Mouse (Mus musculus): ENCODE results near the gene Tnnc1. TPM values are rescaled to one million over a fixed set of nuclear protein-coding genes. Genes with fewer than 3 reads are reported as not detected.

Gene Tnnc1
- 0.40 and 0.80 TPM in 2 replicates for polyA plus RNA-seq (2014; fragmentation: Nextera tagmentation; extraction: Ambion mirVana)

DNA sequence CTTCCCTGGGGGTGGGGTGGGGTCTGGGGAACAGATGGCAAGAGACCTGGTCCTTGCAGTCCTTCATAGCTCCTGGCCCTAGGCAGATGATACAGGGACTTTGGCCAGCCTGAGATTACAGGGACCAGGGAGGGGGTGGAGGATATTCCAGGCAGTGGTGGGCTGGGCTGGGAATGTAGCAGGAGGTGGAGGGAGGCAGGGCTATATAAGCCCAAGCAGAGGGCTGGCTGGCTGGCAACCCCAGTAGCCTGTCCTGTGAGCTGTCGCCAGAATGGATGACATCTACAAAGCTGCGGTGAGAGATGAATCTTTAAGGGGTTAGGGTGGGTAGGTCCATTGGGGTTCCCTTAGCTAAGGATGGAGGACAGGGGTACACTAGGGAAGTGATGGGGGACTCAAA lies at the start of gene Tnnc1:
Gene Tnnc1 (plus strand): TSS at position 229 of the 400 bp plus-strand sequence.
- Histone ChIP-seq H3K4me2 (peak within 1 kb of the TSS; percentile 98), H3K4me1 (ENCODE audit: control insufficient read depth, insufficient read depth, low read length) (peaks cover 9% of the 10 kb centered on the region), H3K36me3 (ENCODE audit: control insufficient read depth, insufficient read depth, low read length) (peaks cover 11% of the 10 kb centered on the region), H3K27ac (ENCODE audit: low read depth, low read length) (no peak within 1 kb of the TSS), H3K9ac (ENCODE audit: low read length) (peak within 1 kb of the TSS; percentile 97; the same call in 1 of the 2 replicates), H3K4me3 (ENCODE audit: low read depth, low read length) (peak within 1 kb of the TSS; percentile 83), H3K9me3 (ENCODE audit: control insufficient read depth, low read length) (no peaks in the 10 kb centered on the region), H3K27me3 (ENCODE audit: control insufficient read depth, insufficient read depth, low read length) (no peaks in the 10 kb centered on the region)
- ATAC-seq (ENCODE audit: low FRiP score) (no peak), DNase-seq (ENCODE audit: low spot score, missing footprints) (no peak)
- WGBS = 84% methylated on average over 2 of the region's 2 CpGs

DNA sequence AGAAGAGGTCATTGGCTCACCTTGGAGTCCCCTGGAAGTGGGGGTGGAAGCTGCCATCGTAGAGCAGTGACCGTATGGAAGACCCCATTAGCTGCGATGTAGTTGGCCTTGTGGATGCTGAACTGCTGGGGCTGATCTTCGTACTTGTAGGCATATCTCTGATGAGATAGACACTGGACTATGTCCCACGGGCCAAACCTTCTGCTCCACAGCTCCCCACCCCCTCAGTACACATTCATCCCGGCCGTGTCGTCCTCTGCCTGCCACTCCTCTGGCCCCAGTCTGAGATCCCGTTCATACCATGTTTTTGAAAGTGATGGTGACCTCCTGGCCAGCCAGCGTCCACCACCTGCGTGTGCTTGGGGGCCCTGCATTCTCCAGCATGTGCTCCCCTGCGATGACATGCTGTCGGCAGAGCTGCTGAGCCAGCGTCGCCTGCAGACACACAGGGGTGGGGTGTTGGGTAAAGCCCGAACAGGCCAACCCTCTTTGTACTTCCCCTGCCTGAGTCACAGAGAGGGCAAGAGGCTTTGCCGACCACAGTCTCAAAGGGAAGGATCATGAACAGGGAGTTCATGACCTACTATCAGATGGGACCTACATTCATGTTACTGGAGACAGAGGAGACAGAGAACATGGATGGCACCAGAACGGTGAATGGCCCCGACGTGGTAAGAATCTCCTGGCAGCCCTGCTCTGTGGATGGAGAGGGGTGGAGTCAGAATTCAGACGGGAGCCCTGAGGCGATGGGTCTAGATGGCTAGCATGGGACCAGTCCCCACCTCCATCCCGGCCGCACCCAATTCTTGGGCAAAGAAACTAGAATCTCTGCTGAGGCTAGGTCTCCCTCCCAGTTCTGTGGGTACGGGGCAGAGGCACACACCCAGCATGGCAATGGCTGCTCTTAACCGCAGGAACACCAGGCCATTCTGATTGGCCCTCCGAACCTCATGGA lies 47.6 kb upstream of the Tnnc1 start:
- Histone ChIP-seq H3K27me3 (ENCODE audit: control insufficient read depth, insufficient read depth, low read length) (no peaks in the 10 kb centered on the region), H3K9ac (ENCODE audit: low read length) (no peak overlapping the region), H3K36me3 (ENCODE audit: control insufficient read depth, insufficient read depth, low read length) (no peaks in the 10 kb centered on the region), H3K4me3 (ENCODE audit: low read depth, low read length) (no peak overlapping the region), H3K9me3 (ENCODE audit: control insufficient read depth, low read length) (no peaks in the 10 kb centered on the region), H3K27ac (ENCODE audit: low read depth, low read length) (no peak overlapping the region), H3K4me2 (no peak overlapping the region), H3K4me1 (ENCODE audit: control insufficient read depth, insufficient read depth, low read length) (no peaks in the 10 kb centered on the region; the same call in 1 of the 2 replicates)
- DNase-seq (ENCODE audit: low spot score, missing footprints) = no peak
- 84% methylated on average over 27 of the region's 27 CpGs for WGBS
- ATAC-seq (ENCODE audit: low FRiP score) = no peak

GRCm38 (mm10) chr14:31161191-31161590 lies 46.9 kb upstream of the Tnnc1 start:
- WGBS = 92% methylated on average over 7 of the region's 7 CpGs
- ATAC-seq (ENCODE audit: low FRiP score) = no peak
- H3K4me3 ChIP-seq (ENCODE audit: low read depth, low read length) = no peak overlapping the region
- no peaks in the 10 kb centered on the region for H3K9me3 ChIP-seq (ENCODE audit: control insufficient read depth, low read length)
- no peak overlapping the region for H3K27ac ChIP-seq (ENCODE audit: low read depth, low read length)
- H3K36me3 ChIP-seq (ENCODE audit: control insufficient read depth, insufficient read depth, low read length) = no peaks in the 10 kb centered on the region
- no peaks in the 10 kb centered on the region for H3K27me3 ChIP-seq (ENCODE audit: control insufficient read depth, insufficient read depth, low read length)
- no peaks in the 10 kb centered on the region; the same call in 1 of the 2 replicates for H3K4me1 ChIP-seq (ENCODE audit: control insufficient read depth, insufficient read depth, low read length)
- no peak for DNase-seq (ENCODE audit: low spot score, missing footprints)
- H3K4me2 ChIP-seq = no peak overlapping the region
- no peak overlapping the region for H3K9ac ChIP-seq (ENCODE audit: low read length)

GRCm38 (mm10) chr14:31161638-31162037 lies 46.5 kb upstream of the Tnnc1 start:
- 64% methylated on average over 10 of the region's 10 CpGs for WGBS

GRCm38 (mm10) chr14:31164067-31164466 lies 44.0 kb upstream of the Tnnc1 start:
- H3K9me3 ChIP-seq (ENCODE audit: control insufficient read depth, low read length) = no peaks in the 10 kb centered on the region
- no peak overlapping the region for H3K9ac ChIP-seq (ENCODE audit: low read length)
- H3K4me3 ChIP-seq (ENCODE audit: low read depth, low read length) = no peak overlapping the region
- H3K4me1 ChIP-seq (ENCODE audit: control insufficient read depth, insufficient read depth, low read length) = no peaks in the 10 kb centered on the region; the same call in 1 of the 2 replicates
- no peak for ATAC-seq (ENCODE audit: low FRiP score)
- H3K36me3 ChIP-seq (ENCODE audit: control insufficient read depth, insufficient read depth, low read length) = no peaks in the 10 kb centered on the region
- WGBS = 87% methylated on average over 8 of the region's 8 CpGs
- H3K27ac ChIP-seq (ENCODE audit: low read depth, low read length) = no peak overlapping the region
- DNase-seq (ENCODE audit: low spot score, missing footprints) = no peak
- no peaks in the 10 kb centered on the region for H3K27me3 ChIP-seq (ENCODE audit: control insufficient read depth, insufficient read depth, low read length)
- no peak overlapping the region for H3K4me2 ChIP-seq

More at GRCm38 (mm10) chr14:31161638-31162037, 46.5 kb upstream of the Tnnc1 start:
- Histone ChIP-seq H3K4me3 (ENCODE audit: low read depth, low read length) (no peak overlapping the region), H3K9me3 (ENCODE audit: control insufficient read depth, low read length) (no peaks in the 10 kb centered on the region), H3K4me1 (ENCODE audit: control insufficient read depth, insufficient read depth, low read length) (no peaks in the 10 kb centered on the region; the same call in 1 of the 2 replicates), H3K9ac (ENCODE audit: low read length) (no peak overlapping the region), H3K27ac (ENCODE audit: low read depth, low read length) (no peak overlapping the region), H3K36me3 (ENCODE audit: control insufficient read depth, insufficient read depth, low read length) (no peaks in the 10 kb centered on the region), H3K27me3 (ENCODE audit: control insufficient read depth, insufficient read depth, low read length) (no peaks in the 10 kb centered on the region), H3K4me2 (no peak overlapping the region)
- ATAC-seq (ENCODE audit: low FRiP score) (no peak), DNase-seq (ENCODE audit: low spot score, missing footprints) (no peak)

- Histone ChIP-seq H3K9me3 (ENCODE audit: control insufficient read depth, low read length) (no peaks in the 10 kb centered on the region), H3K4me2 (no peak overlapping the region), H3K9ac (ENCODE audit: low read length) (no peak overlapping the region), H3K4me1 (ENCODE audit: control insufficient read depth, insufficient read depth, low read length) (no peaks in the 10 kb centered on the region; the same call in 1 of the 2 replicates), H3K36me3 (ENCODE audit: control insufficient read depth, insufficient read depth, low read length) (no peaks in the 10 kb centered on the region), H3K27me3 (ENCODE audit: control insufficient read depth, insufficient read depth, low read length) (no peaks in the 10 kb centered on the region), H3K27ac (ENCODE audit: low read depth, low read length) (no peak overlapping the region), H3K4me3 (ENCODE audit: low read depth, low read length) (no peak overlapping the region)
- 67% methylated on average over 2 of the region's 2 CpGs for WGBS
- ATAC-seq (ENCODE audit: low FRiP score) (no peak), DNase-seq (ENCODE audit: low spot score, missing footprints) (no peak)
Observed at GRCm38 (mm10) chr14:31165010-31165409, 43.1 kb upstream of the Tnnc1 start.

- Histone ChIP-seq H3K9me3 (ENCODE audit: control insufficient read depth, low read length) (no peaks in the 10 kb centered on the region), H3K9ac (ENCODE audit: low read length) (no peak overlapping the region), H3K4me1 (ENCODE audit: control insufficient read depth, insufficient read depth, low read length) (no peaks in the 10 kb centered on the region; the same call in 1 of the 2 replicates), H3K27ac (ENCODE audit: low read depth, low read length) (no peak overlapping the region), H3K4me3 (ENCODE audit: low read depth, low read length) (no peak overlapping the region), H3K4me2 (no peak overlapping the region), H3K36me3 (ENCODE audit: control insufficient read depth, insufficient read depth, low read length) (peaks cover 2% of the 10 kb centered on the region; the same call in 1 of the 2 replicates), H3K27me3 (ENCODE audit: control insufficient read depth, insufficient read depth, low read length) (no peaks in the 10 kb centered on the region)
- DNase-seq (ENCODE audit: low spot score, missing footprints) (no peak), ATAC-seq (ENCODE audit: low FRiP score) (no peak)
- WGBS = 56% methylated on average over 7 of the region's 7 CpGs
Observed at GRCm38 (mm10) chr14:31165458-31165857, 42.7 kb upstream of the Tnnc1 start.

- no peak overlapping the region for H3K9ac ChIP-seq (ENCODE audit: low read length)
- no peaks in the 10 kb centered on the region for H3K9me3 ChIP-seq (ENCODE audit: control insufficient read depth, low read length)
- no peak for ATAC-seq (ENCODE audit: low FRiP score)
- H3K4me2 ChIP-seq = no peak overlapping the region
- H3K36me3 ChIP-seq (ENCODE audit: control insufficient read depth, insufficient read depth, low read length) = peaks cover 9% of the 10 kb centered on the region; the same call in 1 of the 2 replicates
- H3K4me1 ChIP-seq (ENCODE audit: control insufficient read depth, insufficient read depth, low read length) = no peaks in the 10 kb centered on the region
- H3K27ac ChIP-seq (ENCODE audit: low read depth, low read length) = no peak overlapping the region
- H3K27me3 ChIP-seq (ENCODE audit: control insufficient read depth, insufficient read depth, low read length) = no peaks in the 10 kb centered on the region
- DNase-seq (ENCODE audit: low spot score, missing footprints) = no peak
- WGBS = 73% methylated on average over 10 of the region's 10 CpGs
- H3K4me3 ChIP-seq (ENCODE audit: low read depth, low read length) = no peak overlapping the region
Observed at GRCm38 (mm10) chr14:31165991-31166630, 42.0 kb upstream of the Tnnc1 start.

DNA sequence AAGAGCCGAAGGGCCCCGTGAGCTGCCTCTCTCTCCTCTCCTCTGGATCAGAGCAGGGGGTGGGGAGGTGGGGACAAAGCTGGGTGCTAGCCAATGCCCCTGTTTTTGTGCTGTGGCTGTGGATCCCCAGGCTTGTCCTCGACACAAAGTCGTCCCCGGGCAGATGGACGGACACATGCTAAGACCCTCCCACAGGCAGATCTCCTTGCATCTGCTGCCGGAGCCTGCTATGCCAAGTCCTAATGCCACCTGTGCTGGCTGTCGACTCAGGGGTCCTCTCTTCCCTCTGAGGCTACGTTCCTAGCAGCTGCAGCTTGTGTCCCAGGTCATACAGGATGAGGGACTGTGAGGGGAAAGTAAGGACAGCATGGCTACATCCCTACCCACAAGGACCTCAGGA lies 41.3 kb upstream of the Tnnc1 start:
- Histone ChIP-seq H3K4me1 (ENCODE audit: control insufficient read depth, insufficient read depth, low read length) (no peaks in the 10 kb centered on the region), H3K27ac (ENCODE audit: low read depth, low read length) (no peak overlapping the region), H3K27me3 (ENCODE audit: control insufficient read depth, insufficient read depth, low read length) (no peaks in the 10 kb centered on the region), H3K36me3 (ENCODE audit: control insufficient read depth, insufficient read depth, low read length) (peaks cover 16% of the 10 kb centered on the region), H3K9me3 (ENCODE audit: control insufficient read depth, low read length) (no peaks in the 10 kb centered on the region), H3K4me2 (no peak overlapping the region), H3K4me3 (ENCODE audit: low read depth, low read length) (no peak overlapping the region), H3K9ac (ENCODE audit: low read length) (no peak overlapping the region)
- no peak for ATAC-seq (ENCODE audit: low FRiP score)
- DNase-seq (ENCODE audit: low spot score, missing footprints) = no peak
- WGBS = 72% methylated on average over 9 of the region's 9 CpGs
